Mouse (Mus musculus): ENCODE data around the gene Srebf1.

Srebf1 gene

DNA sequence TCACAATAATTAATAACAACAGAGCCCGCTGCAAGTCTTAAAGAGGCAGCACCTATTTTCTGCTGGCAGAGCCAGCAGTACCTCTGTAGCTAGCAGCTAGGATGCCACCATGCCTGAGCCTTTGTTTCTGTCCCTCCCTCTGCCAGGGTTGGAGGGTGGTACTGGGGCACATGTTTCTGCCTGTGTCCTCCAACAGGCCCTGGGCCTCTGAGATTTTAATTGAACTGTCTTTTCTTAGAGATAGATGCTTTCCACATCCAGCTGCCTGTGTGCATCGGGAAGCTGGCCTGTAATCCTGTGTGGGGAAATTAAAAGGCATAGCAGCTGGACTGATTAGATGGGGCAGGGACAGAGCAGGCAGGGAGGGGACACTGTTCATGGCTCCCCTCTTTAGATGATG lies 39.6 kb downstream of the Srebf1 start:
- no peak for DNase-seq (ENCODE audit: extremely low read depth, low read depth, low spot score)

DNA sequence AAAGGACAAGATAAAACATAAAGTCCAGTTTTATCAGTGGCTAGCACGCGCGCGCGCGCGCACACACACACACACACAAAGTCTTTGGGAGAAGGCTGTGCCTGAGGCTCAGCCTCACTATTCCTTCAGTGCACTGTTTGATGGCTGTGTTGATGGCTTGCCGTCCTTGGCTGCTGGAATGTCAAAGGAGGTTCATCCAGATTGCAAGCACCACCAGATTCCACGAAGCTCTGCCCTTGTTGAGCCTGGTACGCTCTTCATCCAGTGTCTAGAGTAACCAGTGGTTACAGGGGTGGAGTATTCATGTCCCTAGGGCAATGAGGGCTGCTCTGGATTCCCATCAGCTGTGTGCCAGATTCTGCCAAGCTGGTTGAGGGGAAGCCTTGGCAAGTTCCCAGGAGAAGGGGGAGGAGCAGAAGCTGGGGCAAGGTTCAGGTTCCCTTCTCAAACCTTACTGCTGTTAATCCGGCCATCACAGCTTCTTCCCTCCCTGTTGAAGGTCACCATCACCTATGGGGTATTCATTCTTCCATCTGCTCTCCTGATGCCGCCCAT lies 40.2 kb downstream of the Srebf1 start:
- no peak for DNase-seq (ENCODE audit: extremely low read depth, low read depth, low spot score)

- DNase-seq (ENCODE audit: extremely low read depth, low read depth, low spot score) = no peak
Measured at GRCm38 (mm10) chr11:60178506-60178905, 43.9 kb downstream of the Srebf1 start.

DNA sequence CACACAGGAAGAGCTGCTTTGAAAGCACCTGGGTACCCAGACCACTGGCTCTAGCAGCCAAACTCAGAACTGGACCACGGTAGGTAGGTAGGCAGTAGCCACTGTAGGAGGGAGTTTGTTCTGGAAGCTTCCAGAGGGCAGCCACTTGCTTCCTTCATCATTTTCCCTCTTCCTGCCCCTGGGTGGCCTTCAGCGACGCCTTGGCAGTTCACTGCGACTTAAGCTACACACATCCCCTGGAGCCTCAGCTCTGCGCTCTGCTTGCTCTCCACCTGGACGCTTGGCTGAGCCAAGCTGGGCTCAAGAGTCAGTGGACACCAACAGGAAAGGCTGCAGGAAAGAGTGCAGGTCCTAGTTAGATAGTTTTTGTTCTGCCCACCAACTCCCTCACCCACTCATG lies 44.4 kb downstream of the Srebf1 start:
- no peak for DNase-seq (ENCODE audit: extremely low read depth, low read depth, low spot score)

DNA sequence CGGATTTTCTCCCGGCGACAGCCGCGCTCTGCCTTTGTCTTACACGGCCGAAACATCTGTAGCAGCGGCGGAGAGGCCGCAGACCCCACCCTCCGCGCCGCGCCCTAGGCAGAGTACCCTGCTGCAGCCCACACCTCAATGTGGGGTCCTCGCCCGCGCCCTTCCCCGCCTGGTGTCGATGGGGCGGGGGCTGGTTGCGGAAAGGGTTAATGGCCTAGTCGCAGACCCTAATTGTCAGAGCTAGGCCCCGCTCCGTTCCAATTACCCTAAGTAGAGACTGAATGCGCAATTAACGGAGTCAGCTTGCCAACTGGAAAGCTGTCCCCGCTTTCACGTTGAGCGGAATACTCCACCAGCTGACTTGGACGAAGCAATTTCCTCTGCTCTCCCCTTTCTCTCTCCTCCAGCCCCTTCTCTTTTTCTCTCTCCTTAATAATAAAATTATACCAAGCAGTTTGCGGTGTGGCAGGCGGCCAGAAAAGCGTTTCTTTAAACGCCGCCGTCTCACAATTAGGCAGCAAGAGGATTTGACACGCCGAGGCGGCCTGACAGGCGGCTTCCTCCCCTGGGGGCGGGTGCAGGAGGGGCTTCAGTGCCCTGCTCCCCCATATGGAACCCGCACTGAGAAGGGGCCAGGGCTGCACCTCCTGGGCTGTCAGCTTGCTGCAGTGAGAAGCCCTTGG lies 45.3 kb downstream of the Srebf1 start:
- DNase-seq (ENCODE audit: extremely low read depth, low read depth, low spot score) = no peak

GRCm38 (mm10) chr11:60176182-60176974 lies 46.0 kb downstream of the Srebf1 start:
- no peak for DNase-seq (ENCODE audit: extremely low read depth, low read depth, low spot score)

DNA sequence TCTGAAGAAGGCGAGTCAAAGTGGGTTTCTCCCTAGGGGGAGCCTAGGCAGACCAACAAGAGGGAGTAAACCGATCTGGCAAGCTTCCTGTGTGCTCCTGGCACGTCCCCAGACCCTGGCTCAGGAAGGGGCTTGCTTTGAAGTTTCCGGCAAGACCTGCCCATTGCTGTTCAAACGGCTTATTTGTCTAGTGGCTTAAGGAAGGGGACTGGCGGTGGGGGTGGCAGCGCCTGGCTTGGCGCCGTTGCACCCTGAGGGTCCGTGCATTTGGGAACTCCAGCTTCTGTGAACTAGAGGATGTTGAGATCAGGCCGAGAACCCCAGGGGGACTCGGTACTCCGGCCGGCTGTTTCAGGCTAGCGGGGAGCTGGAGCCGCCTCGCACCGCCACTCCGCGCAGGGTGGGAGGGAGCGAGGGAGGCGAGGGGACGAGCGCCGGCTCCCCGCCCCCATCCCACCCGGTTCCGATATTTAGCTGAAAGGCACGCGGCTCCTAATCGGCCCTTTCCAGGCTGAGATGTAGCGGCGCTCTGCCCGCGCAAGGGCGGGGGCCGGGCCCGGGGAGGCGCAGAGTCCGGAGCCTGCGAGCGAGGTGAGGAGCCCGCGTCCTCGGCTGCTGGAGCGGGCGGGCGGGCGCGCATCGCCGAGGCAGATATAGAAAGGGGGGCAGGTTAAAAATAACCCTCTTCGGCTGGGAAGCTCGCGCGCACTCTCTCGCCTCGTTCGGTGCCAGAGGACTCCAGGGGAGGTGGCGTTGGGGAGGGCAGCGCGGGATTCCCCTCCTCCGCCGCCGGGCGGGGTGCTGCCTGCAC lies 46.8 kb downstream of the Srebf1 start:
- no peak for DNase-seq (ENCODE audit: extremely low read depth, low read depth, low spot score)

- DNase-seq (ENCODE audit: extremely low read depth, low read depth, low spot score) = no peak
Measured at GRCm38 (mm10) chr11:60173606-60174184, 48.7 kb downstream of the Srebf1 start.

- DNase-seq (ENCODE audit: extremely low read depth, low read depth, low spot score) = no peak
Measured at GRCm38 (mm10) chr11:60172074-60172473, 50.3 kb downstream of the Srebf1 start.

DNA sequence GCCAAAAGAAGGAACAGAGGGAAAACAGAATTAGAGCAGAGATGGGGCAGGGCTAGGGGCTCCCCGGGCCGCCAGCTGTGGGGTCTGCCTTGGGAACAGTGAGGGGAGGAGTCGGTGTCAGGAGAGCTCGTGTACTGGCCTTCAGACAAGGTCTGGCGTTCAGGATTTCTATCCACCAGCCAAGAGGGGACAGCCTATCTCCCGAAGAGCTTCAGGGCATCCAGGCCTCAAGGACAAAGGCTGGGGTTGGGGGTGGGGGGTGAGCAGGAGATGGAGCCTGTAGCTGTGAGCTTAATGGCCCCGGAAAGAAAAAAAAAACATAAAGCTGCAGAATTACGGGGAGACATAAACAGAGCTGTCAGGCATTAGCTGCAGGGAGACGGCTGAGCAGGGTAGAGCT lies 53.6 kb downstream of the Srebf1 start:
- no peak for DNase-seq (ENCODE audit: extremely low read depth, low read depth, low spot score)

DNA sequence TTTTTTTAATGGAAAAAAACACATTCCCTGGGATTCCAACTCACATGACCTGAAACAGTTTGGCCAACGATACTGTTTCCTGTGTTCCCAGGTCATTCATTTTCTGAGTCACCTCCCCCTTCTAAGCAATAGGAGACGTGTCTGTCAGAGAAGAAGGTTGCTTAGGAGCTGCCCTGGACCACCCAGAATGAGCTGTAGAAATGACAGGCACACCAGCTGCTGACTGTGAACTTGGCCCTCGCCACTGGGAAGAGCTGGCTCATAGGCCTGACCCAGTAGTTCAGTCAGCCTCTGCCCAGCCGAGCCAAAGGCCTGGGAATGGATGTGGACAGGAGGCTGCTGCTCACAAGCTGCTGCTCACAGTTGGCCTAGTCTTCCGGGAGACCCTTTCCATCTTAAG lies 57.3 kb downstream of the Srebf1 start:
- no peak for DNase-seq (ENCODE audit: extremely low read depth, low read depth, low spot score)

DNA sequence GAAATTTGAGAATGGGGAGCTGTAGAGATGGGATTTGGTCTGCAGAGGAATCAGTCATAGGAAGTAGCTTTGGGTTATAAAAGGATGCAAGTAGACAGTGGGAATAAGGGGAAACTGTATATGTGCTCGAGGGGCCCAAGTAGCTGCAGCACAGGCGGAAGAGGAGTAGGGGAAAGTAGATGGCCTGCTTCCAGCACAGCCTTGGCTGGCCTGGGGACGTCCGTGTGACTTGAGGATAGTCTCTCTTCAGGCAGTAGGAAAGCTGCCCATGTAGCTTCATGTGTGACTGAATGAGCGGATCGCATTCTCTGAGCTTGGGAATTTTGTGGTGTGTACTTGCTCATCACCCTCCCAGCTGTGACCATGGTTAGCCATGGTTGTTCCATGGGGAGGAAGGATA lies 57.9 kb downstream of the Srebf1 start:
- DNase-seq (ENCODE audit: extremely low read depth, low read depth, low spot score) = no peak

- no peak for DNase-seq (ENCODE audit: extremely low read depth, low read depth, low spot score)
Measured at GRCm38 (mm10) chr11:60163362-60163761, 59.0 kb downstream of the Srebf1 start.

- no peak for DNase-seq (ENCODE audit: extremely low read depth, low read depth, low spot score)
Measured at GRCm38 (mm10) chr11:60162547-60162946, 59.8 kb downstream of the Srebf1 start.

GRCm38 (mm10) chr11:60161146-60161874 lies 61.1 kb downstream of the Srebf1 start:
- no peak for DNase-seq (ENCODE audit: extremely low read depth, low read depth, low spot score)

DNA sequence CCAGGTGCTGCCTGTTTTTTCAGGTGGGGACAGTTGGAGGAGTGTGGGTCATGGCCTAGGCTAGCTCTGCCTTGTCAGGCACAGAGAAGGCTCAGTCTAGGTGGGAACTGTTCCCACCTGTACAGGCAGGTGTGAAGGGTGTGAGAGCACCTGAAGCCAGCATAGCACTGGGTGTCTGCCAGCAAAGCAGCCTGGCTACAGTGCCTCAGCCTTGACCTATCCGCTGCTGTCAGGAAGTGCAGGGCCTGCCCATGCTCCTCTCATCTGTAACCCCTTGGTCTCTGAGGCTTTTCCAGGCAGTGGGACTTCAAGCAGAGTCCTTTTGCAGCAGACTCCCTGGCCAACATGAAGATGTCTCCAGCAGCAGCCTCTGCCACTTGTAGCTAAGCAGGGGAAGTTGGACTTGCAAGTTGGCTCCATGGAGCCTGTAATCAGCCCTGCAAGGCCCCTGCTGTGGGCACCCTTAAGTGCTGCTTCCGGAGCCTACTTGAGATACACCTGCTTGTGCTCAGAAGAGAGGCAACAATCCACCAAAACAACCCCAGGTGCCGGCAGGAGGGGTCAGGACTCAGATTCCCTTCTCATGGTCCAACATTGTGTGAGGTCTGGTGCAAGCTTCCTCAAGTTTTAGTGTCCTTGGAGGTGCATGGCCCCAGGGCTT lies 61.8 kb downstream of the Srebf1 start:
- no peak for DNase-seq (ENCODE audit: extremely low read depth, low read depth, low spot score)

DNA sequence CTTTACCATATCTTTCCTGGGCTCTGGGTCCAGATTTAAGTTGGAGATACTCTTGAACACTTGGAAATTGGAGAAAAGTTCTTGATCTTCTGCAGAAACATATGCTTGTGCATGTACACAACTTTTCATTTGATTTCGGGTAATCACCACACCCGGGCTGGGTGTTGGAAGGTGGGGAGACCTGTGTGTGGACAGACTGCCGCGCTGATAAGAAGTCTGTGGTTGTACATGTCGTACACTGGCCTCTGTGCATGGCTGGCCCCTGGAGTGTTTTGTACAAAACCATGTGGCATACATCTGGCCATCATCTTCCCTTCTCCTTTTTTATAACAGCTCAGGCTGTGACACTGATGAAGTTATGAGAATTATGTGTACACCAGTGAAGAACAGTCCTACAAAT lies 62.4 kb downstream of the Srebf1 start:
- no peak for DNase-seq (ENCODE audit: extremely low read depth, low read depth, low spot score)

DNA sequence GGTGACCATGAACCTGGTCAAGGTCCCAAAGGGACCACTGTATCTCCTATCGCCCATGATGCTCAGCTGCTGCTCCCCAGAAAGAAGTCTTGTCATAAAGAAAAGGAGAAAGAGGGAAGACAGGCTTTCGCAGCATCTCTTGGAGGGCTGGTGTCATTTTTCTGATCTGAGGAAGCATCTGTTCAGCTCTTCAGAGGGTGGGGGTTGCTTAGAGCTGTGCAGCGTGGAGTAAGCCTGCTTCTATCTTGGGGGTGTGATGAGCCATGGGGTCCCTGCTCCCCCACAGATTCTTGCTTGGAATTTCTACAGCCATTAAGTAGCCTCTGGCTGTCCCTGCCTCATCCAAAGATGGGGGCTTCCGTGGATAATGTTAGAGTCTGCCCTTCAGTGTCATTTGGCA lies 64.1 kb downstream of the Srebf1 start:
- no peak for DNase-seq (ENCODE audit: extremely low read depth, low read depth, low spot score)

GRCm38 (mm10) chr11:60155690-60156089 lies 66.7 kb downstream of the Srebf1 start:
- DNase-seq (ENCODE audit: extremely low read depth, low read depth, low spot score) = no peak

GRCm38 (mm10) chr11:60153936-60154335 lies 68.4 kb downstream of the Srebf1 start:
- no peak for DNase-seq (ENCODE audit: extremely low read depth, low read depth, low spot score)

All from fat pad, adult 2 months (tissue).